Mouse (Mus musculus): ENCODE measurements around the gene Pola1. TPM values are rescaled to one million over a fixed set of nuclear protein-coding genes. Genes with fewer than 3 reads are reported as not detected.

Gene Pola1
- 0.25 and 0.32 TPM in 2 replicates for polyA plus RNA-seq (2012; rRNA removed; ENCODE audit: low replicate concordance)

DNA sequence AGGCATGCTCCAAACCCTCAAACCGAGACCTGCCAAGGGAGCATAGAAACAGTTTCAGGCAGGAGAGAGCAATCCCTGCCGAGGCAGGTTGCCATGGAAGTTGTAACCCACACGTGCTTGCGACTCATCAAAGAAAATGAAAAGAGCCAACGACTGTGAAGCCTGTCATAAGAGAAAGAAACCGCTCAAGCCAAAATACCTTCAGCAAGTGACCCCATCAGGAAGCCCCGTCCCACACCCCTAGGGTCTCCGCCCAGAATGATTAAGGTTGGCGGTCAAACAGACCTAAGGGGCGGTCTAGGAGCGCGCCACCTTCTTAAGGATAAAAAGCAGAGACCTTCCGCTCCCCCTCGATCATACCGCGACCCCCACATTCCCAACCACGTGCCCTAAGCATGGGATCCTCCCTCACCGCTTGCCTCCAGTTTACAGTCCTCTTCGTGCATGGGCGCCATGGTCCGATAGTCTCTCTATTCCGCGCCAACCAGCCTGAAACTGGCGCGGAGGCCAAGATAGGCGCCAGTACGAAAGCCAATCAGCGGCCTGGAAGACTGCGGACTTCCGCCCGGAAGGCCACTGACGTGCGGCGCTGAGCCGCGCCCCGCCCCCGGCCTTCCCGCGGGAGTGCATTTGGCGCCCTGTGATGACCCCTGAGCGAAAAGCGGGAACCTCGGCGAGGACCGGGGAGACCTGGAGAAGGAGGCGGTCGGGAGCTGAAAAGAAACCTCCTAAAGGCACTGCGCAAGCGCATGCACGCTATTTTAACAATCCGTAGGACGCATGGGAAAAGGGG lies at the start of gene Pola1:
Gene Pola1 (minus strand): TSS at position 499 of the 793 bp plus-strand sequence.

GRCm38 (mm10) chrX:93654218-93655002 lies 22.5 kb upstream of the Pola1 start, which contains the start of gene Pcyt1b:
TSS of gene Pcyt1b (plus strand) at chrX:93654863.

DNA sequence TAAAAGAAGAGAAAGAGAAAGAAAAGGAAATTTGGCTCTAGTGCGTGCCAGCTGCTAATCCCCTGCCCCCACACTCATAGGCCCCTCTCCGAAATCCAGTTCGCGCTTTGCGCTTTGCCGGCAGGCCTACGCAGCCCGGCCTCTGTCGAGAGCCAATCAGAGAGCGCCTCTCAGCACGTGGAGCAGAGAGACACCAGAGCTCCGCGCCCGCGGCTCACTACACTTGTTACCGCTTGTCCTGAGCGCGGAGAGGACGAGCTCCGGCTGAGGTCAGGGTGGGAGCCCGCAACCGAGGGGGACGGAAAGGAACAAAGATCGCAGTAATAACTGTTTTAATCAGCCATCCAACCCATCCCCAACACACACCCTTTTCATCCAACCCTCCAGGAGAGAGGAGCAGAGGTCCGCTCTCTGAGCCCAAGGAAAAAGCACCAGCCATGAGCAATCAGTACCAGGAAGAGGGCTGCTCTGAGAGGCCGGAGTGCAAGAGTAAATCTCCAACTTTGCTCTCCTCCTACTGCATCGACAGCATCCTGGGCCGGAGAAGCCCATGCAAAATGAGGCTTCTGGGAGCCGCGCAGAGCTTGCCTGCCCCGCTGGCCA lies 345.6 kb downstream of the Pola1 start, which contains the start of gene Arx:
Gene Arx (plus strand): TSS at position 155 of the 603 bp plus-strand sequence.

Other genes with a start within 250 kb of the Pola1 start
- gene Pcyt1b, start 22.7 kb upstream of the Pola1 start, polyA plus RNA-seq (2012; rRNA removed; ENCODE audit: low replicate concordance), result 0.36 and 0.69 TPM in 2 replicates
- gene Pdk3, start 200.0 kb upstream of the Pola1 start, polyA plus RNA-seq (2012; rRNA removed; ENCODE audit: low replicate concordance), result 9.5 and 9.6 TPM in 2 replicates